Mouse (Mus musculus) heart, embryonic 12.5 days (tissue): ENCODE measurements around the gene Slc2a9. TPM values are rescaled to one million over a fixed set of nuclear protein-coding genes. Genes with fewer than 3 reads are reported as not detected.

Experiments used
- ATAC-seq: fragments of 200-750 bp; cut with Nextera tagmentation; 2 replicates; pipeline ENCODE4 v1.8.0; 2017; ENCODE audit warnings: moderate TSS enrichment, moderate library complexity; ENCODE audit not compliant: insufficient number of reproducible peaks, low FRiP score
- H3K27ac ChIP-seq: fragments of 300-500 bp; sonication (generic); 2 replicates; pipeline ENCODE4 v1.5.1; 2016; ENCODE audit warnings: mild to moderate bottlenecking, moderate library complexity; ENCODE audit not compliant: poor library complexity, severe bottlenecking
- H3K27me3 ChIP-seq: fragments of 300-500 bp; sonication (generic); replicated peaks from 2 replicates; pipeline ENCODE4 v1.6.1; 2016; ENCODE audit warnings: mild to moderate bottlenecking, moderate library complexity
- H3K36me3 ChIP-seq: fragments of 300-500 bp; sonication (generic); 2 replicates; pipeline ENCODE4 v1.6.1; 2016; ENCODE audit warnings: mild to moderate bottlenecking, moderate library complexity
- H3K4me1 ChIP-seq: fragments of 300-500 bp; sonication (generic); replicated peaks from 2 replicates; pipeline ENCODE4 v1.6.1; 2016; ENCODE audit warnings: mild to moderate bottlenecking
- H3K4me2 ChIP-seq: fragments of 300-500 bp; sonication (generic); 2 replicates; pipeline ENCODE4 v1.6.1; 2016; ENCODE audit warnings: mild to moderate bottlenecking, moderate library complexity
- H3K4me3 ChIP-seq: fragments of 300-500 bp; sonication (generic); 2 replicates; pipeline ENCODE4 v1.5.1; 2016; ENCODE audit warnings: mild to moderate bottlenecking
- H3K9ac ChIP-seq: fragments of 300-500 bp; sonication (generic); 2 replicates; pipeline ENCODE4 v1.6.1; 2016; ENCODE audit warnings: mild to moderate bottlenecking, moderate library complexity
- H3K9me3 ChIP-seq: fragments of 300-500 bp; sonication (generic); replicated peaks from 2 replicates; pipeline ENCODE4 v1.6.1; 2016; ENCODE audit warnings: mild to moderate bottlenecking, moderate library complexity
- WGBS: fragments of 180-500 bp; shearing (Covaris S2); methylation state at CpG from one replicate; pipeline ENCODE4 v1.1.7; 2016; 5-methylcytosine and 5-hydroxymethylcytosine counted together
- polyA plus RNA-seq: library from polyadenylated mRNA; unstranded; fragments of >200 nt; fragmentation: Nextera tagmentation; extraction: Ambion mirVana; gene quantifications from 2 replicates; pipeline ENCODE4 v1.2.1, GENCODE M21; 2016

Slc2a9 gene
- polyA plus RNA-seq, 1 experiment from 2014 or later = 0.22 TPM

DNA sequence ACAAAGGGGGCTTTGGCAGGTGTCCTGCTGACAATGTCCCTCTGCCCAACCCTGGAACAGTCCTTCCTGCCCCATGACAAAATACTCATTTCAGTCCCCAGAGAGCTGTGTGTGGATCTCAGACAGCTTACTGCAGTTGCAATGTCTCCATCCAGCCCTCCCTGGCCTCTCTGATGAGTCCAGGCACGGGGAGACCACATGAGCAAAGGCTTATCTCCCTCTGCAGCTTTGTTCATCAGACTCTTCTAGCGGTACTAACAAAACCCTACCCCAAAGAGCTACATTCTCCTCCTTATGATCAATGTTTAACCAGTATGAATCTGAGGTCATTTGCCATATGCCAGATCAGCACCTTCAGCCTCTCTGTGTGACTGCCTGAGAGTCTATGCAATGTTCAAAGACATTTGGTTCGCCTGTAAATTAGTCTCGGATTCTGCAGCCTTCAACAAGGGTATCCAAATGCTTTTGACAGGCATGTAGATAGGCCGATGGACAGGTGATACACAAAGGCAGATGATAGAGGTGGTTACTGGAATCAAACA, 36.3 kb downstream of the Slc2a9 start:
- Histone ChIP-seq H3K27ac (no peak overlapping the region), H3K4me1 (no peaks in the 10 kb centered on the region), H3K27me3 (peaks cover 6% of the 10 kb centered on the region; the same call in 1 of the 2 replicates), H3K36me3 (no peaks in the 10 kb centered on the region), H3K9ac (no peak overlapping the region), H3K4me2 (no peak overlapping the region), H3K4me3 (no peak overlapping the region), H3K9me3 (peaks cover 3% of the 10 kb centered on the region; the same call in 1 of the 2 replicates)
- 69% methylated on average over 5 of the region's 5 CpGs for WGBS
- no peak for ATAC-seq

DNA sequence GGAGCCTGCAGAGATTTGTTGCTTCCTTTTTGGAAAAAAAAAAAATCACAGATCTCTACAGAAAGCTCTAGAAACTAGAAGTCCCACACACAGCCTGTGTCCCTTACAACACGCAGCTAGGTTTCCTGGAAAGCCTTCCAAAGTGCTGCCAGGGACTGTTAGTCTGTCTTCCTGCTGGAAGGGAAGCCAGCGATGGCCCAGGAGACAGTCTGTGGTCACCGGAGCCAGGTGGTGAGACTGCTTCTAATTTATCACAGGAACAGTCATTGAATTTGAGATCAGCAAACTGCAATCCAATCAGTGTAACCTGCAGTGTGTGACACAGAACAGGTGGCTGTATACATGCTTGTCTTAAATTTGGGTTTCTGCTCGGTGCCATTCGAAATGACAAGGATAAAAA, 41.7 kb downstream of the Slc2a9 start:
- Histone ChIP-seq H3K27ac (no peak overlapping the region), H3K27me3 (no peaks in the 10 kb centered on the region), H3K9me3 (peaks cover 3% of the 10 kb centered on the region; the same call in 1 of the 2 replicates), H3K36me3 (no peaks in the 10 kb centered on the region), H3K4me3 (no peak overlapping the region), H3K4me1 (no peaks in the 10 kb centered on the region), H3K4me2 (no peak overlapping the region), H3K9ac (no peak overlapping the region)
- ATAC-seq = no peak
- WGBS = 80% methylated on average over 5 of the region's 5 CpGs

- no peak overlapping the region for H3K27ac ChIP-seq
- WGBS = 81% methylated on average over 3 of the region's 3 CpGs
- ATAC-seq = no peak
- no peak overlapping the region for H3K4me3 ChIP-seq
- no peaks in the 10 kb centered on the region for H3K36me3 ChIP-seq
- no peak overlapping the region for H3K9ac ChIP-seq
- no peaks in the 10 kb centered on the region for H3K9me3 ChIP-seq
- no peaks in the 10 kb centered on the region for H3K27me3 ChIP-seq
- no peaks in the 10 kb centered on the region for H3K4me1 ChIP-seq
- no peak overlapping the region for H3K4me2 ChIP-seq
These were observed 52.0 kb downstream of the Slc2a9 start for GRCm38 (mm10) chr5:38450936-38451335.

GRCm38 (mm10) chr5:38449607-38450006, 53.3 kb downstream of the Slc2a9 start:
- 81% methylated on average over 8 of the region's 8 CpGs for WGBS

DNA sequence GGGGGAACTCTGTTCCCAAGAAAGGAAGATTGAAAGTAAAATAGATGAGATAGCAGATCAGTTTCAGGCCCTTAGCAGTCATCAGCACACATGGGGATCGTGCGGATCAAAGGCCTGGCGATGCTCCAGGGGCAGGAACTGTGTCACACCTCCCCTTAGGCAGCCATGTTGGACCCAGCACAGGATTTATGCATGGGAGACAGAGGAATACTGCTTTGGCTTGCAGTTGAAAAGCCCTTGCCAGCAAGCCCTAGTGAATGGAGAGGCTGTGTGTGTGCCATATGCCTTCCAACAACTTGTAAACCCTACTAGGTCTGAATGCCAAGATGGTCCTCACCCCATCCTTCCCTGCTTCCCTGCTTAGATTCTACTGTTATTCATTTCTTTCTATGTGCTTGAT, 54.8 kb downstream of the Slc2a9 start:
- no peak overlapping the region for H3K4me2 ChIP-seq
- ATAC-seq = no peak
- H3K9ac ChIP-seq = no peak overlapping the region
- H3K27ac ChIP-seq = no peak overlapping the region
- H3K4me1 ChIP-seq = no peaks in the 10 kb centered on the region
- H3K36me3 ChIP-seq = no peaks in the 10 kb centered on the region
- no peak overlapping the region for H3K4me3 ChIP-seq
- no peaks in the 10 kb centered on the region for H3K27me3 ChIP-seq
- WGBS = 81% methylated on average over 3 of the region's 3 CpGs
- no peaks in the 10 kb centered on the region for H3K9me3 ChIP-seq

More at GRCm38 (mm10) chr5:38449607-38450006, 53.3 kb downstream of the Slc2a9 start:
- no peak overlapping the region for H3K4me2 ChIP-seq
- no peak overlapping the region for H3K9ac ChIP-seq
- H3K9me3 ChIP-seq = no peaks in the 10 kb centered on the region
- no peaks in the 10 kb centered on the region for H3K4me1 ChIP-seq
- H3K36me3 ChIP-seq = no peaks in the 10 kb centered on the region
- H3K27ac ChIP-seq = no peak overlapping the region
- no peak overlapping the region for H3K4me3 ChIP-seq
- ATAC-seq = no peak
- H3K27me3 ChIP-seq = no peaks in the 10 kb centered on the region

DNA sequence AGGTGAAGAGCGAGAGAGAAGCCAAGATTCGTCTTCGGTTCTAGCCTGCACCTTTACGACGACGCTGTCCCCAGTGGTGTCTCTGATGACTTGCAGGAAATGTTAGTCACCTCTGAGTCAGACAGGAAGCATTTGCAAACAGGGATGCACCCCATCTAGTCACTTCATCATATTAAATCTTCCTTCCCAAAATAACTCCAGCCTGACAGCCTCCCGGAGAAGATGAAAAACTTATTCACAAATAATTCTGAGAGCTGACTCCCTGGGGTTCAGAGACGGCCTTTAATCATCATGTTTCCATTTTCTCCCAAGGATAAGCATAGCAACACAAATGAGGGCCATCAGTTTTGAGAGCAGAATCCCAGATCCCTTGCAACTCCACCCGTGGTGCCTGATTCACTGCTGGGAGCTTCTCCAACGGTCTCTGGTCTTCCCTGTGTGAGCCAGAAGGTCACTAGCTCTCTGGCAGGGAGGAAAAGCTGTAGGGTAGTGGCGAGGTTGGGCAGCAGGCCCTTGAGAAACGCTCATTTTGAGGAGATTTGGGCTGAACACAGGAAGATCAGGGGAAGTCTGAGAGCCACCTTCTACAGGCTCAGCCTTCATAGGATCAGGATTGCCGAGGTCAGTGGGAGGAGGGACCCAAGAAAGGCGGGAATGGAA, 56.5 kb downstream of the Slc2a9 start:
- no peak overlapping the region for H3K4me3 ChIP-seq
- H3K9me3 ChIP-seq = no peaks in the 10 kb centered on the region
- no peaks in the 10 kb centered on the region for H3K27me3 ChIP-seq
- no peak overlapping the region for H3K9ac ChIP-seq
- no peaks in the 10 kb centered on the region for H3K4me1 ChIP-seq
- H3K4me2 ChIP-seq = no peak overlapping the region
- WGBS = 61% methylated on average over 14 of the region's 14 CpGs
- H3K36me3 ChIP-seq = no peaks in the 10 kb centered on the region
- ATAC-seq = no peak
- H3K27ac ChIP-seq = no peak overlapping the region

DNA sequence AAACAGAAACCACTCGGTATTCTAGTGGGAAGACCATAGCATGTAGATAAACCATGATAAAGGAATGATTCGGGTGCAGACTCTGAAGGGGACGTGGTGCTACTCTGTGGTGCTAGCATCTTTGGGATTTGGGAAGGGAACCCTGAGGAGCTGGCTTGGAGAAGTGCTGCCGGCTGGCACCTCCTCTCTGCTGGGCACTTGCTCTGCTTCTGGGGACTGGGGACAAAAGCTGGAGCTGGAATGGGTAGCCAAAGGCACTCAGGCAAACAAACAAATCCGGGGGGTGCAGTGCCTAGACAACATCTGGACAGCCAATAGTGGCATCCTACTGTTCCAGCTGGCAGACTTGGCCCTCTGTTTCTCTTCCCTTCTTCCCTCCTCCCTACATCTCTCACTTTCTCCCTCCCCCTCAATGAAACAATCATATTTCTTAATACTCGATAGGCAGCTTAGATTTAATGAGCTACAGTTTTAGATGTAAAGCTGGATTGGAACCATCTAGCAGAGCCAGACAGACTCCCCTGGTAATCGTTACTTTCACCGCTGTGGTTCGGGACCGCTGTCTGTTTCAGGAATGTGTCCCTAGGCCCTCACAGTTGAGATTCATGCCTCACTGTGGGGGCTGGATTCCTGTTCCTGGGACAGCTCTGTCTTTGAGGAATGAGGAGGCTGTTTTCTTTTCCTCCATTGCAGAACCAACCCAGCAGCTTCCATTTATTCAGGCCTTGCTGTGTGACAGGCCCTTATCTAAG, 61.7 kb downstream of the Slc2a9 start:
- Histone ChIP-seq H3K27ac (no peak overlapping the region), H3K9ac (no peak overlapping the region), H3K9me3 (0 out of 2 replicates have a peak, but pooled peaks cover 12% of the 10 kb centered on the region), H3K27me3 (no peaks in the 10 kb centered on the region), H3K4me3 (no peak overlapping the region), H3K4me2 (no peak overlapping the region), H3K4me1 (no peaks in the 10 kb centered on the region), H3K36me3 (no peaks in the 10 kb centered on the region)
- ATAC-seq = no peak
- WGBS = 66% methylated on average over 10 of the region's 10 CpGs

GRCm38 (mm10) chr5:38440252-38441005, 62.5 kb downstream of the Slc2a9 start:
- H3K4me1 ChIP-seq = no peaks in the 10 kb centered on the region
- no peak for ATAC-seq
- H3K4me3 ChIP-seq = no peak overlapping the region
- no peaks in the 10 kb centered on the region for H3K27me3 ChIP-seq
- H3K4me2 ChIP-seq = no peak overlapping the region
- WGBS = 81% methylated on average over 9 of the region's 9 CpGs
- no peak overlapping the region for H3K27ac ChIP-seq
- H3K9me3 ChIP-seq = 0 out of 2 replicates have a peak, but pooled peaks cover 12% of the 10 kb centered on the region
- H3K36me3 ChIP-seq = no peaks in the 10 kb centered on the region
- H3K9ac ChIP-seq = no peak overlapping the region

DNA sequence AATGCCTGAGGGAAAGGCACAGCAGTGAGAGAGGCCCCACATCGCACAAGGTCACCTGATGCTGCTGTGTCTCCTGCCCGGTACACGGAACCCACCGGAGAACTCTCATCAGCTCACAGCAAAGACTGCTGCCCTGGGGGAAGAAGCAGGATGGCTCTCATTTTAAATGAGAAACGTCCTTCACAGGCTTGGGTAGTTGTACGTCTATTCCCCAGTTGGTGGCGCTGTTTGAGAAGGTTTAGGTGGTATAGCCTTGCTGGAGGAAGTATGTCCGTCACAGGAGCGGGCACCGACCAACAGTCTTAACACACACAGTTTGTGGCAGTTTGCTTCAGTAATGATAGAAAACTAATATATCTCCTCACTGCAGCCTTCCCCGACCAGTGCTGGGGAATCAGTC, 66.3 kb downstream of the Slc2a9 start:
- Histone ChIP-seq H3K27me3 (no peaks in the 10 kb centered on the region), H3K4me3 (no peak overlapping the region), H3K4me2 (no peak overlapping the region), H3K4me1 (peaks cover 4% of the 10 kb centered on the region; the same call in 1 of the 2 replicates), H3K9ac (no peak overlapping the region), H3K9me3 (0 out of 2 replicates have a peak, but pooled peaks cover 12% of the 10 kb centered on the region), H3K36me3 (no peaks in the 10 kb centered on the region), H3K27ac (no peak overlapping the region)
- no peak for ATAC-seq
- WGBS = 88% methylated on average over 11 of the region's 11 CpGs

GRCm38 (mm10) chr5:38434875-38435274, 68.1 kb downstream of the Slc2a9 start:
- Histone ChIP-seq H3K9me3 (0 out of 2 replicates have a peak, but pooled peaks cover 12% of the 10 kb centered on the region), H3K9ac (no peak overlapping the region), H3K4me2 (no peak overlapping the region), H3K27me3 (no peaks in the 10 kb centered on the region), H3K4me3 (no peak overlapping the region), H3K4me1 (peaks cover 4% of the 10 kb centered on the region; the same call in 1 of the 2 replicates), H3K27ac (no peak overlapping the region), H3K36me3 (no peaks in the 10 kb centered on the region)
- 72% methylated on average over 3 of the region's 3 CpGs for WGBS
- no peak for ATAC-seq

- Histone ChIP-seq H3K27ac (no peak overlapping the region), H3K4me2 (no peak overlapping the region), H3K27me3 (no peaks in the 10 kb centered on the region), H3K36me3 (no peaks in the 10 kb centered on the region), H3K9me3 (no peaks in the 10 kb centered on the region), H3K4me3 (no peak overlapping the region), H3K9ac (no peak overlapping the region), H3K4me1 (peaks cover 9% of the 10 kb centered on the region)
- 47% methylated on average over 7 of the region's 7 CpGs for WGBS
- ATAC-seq = no peak
These were observed 71.7 kb downstream of the Slc2a9 start for GRCm38 (mm10) chr5:38431201-38431600.
